ENCODE assay signal across 16 mouse cellular contexts in genomic region chr4:4944498-4944897, GRCm38 (mm10).
"Had no signal": no experiment of that assay in that cellular context is flagged by ENCODE, and none has a peak within 500 bp of the region (broad histone marks: within the 10 kb centered on the region; RNA-seq: fewer than 3 reads in every experiment).

No protein-coding gene starts in this region.

- ATAC-seq: lung, postnatal 0 days; midbrain, embryonic 13.5 days; midbrain, embryonic 16.5 days had no signal

- H3K27ac ChIP-seq: kidney, postnatal 0 days; layer of hippocampus, adult 2 months; liver, embryonic 13.5 days; midbrain, embryonic 10.5 days; midbrain, embryonic 13.5 days; neural tube, embryonic 13.5 days had no signal

- H3K36me3 ChIP-seq: liver, embryonic 13.5 days; midbrain, embryonic 10.5 days; midbrain, embryonic 13.5 days; neural tube, embryonic 13.5 days had no signal

- H3K9me3 ChIP-seq: liver, embryonic 13.5 days; midbrain, embryonic 10.5 days; midbrain, embryonic 13.5 days; neural tube, embryonic 13.5 days had no signal

- H3K4me1 ChIP-seq: liver, embryonic 13.5 days; megakaryocyte, embryonic 14.5 days; midbrain, embryonic 10.5 days; midbrain, embryonic 13.5 days; neural tube, embryonic 13.5 days had no signal

- H3K4me2 ChIP-seq: liver, embryonic 13.5 days; midbrain, embryonic 13.5 days; neural tube, embryonic 13.5 days had no signal

- H3K27me3 ChIP-seq: liver, embryonic 13.5 days; megakaryocyte, embryonic 14.5 days; midbrain, embryonic 13.5 days; neural tube, embryonic 13.5 days had no signal

- H3K9ac ChIP-seq: liver, embryonic 13.5 days; midbrain, embryonic 13.5 days; neural tube, embryonic 13.5 days had no signal

- H3K4me3 ChIP-seq: layer of hippocampus, adult 2 months; liver, embryonic 13.5 days; megakaryocyte, embryonic 14.5 days; midbrain, embryonic 10.5 days; midbrain, embryonic 13.5 days; myocyte; neural tube, embryonic 13.5 days had no signal

- DNase-seq: kidney, postnatal 25 days; layer of hippocampus, adult 9-11 months; liver, embryonic 13.5 days; lung, adult 2 months; lung, postnatal 36 days; thymus, adult 18-20 months; thymus, postnatal 36 days had no signal
